Mouse (Mus musculus): ENCODE results near the gene Slamf8. TPM values are rescaled to one million over a fixed set of nuclear protein-coding genes. Genes with fewer than 3 reads are reported as not detected.

Gene Slamf8
- polyA plus RNA-seq, 1 experiment from 2014 or later = not detected

DNA sequence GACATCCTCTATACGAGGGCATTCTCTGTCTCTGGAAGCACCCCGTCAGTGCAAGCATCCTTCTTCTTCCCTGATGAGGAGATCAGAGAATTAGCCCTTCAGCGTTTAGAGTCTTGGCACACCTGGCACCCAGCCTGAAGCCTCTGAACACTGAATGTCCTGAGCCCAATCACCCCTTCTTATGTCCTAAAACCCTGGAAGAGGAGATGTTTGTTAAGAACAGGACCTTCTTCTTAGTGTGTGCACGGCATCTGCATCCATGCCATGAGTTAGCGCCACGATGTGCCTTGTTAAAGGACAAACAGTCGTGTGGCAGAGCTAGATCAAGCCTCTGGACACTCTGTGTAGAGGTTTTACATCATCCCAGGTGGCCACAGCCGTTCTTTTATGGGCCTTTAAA lies 7.9 kb downstream of the Slamf8 start:
- H3K9me3 ChIP-seq (replicated peaks; ENCODE audit: control insufficient read depth, low read length, poor library complexity, severe bottlenecking) = no peaks in the 10 kb centered on the region
- H3K4me3 ChIP-seq (ENCODE audit: low read depth, low read length) = no peak overlapping the region
- H3K9ac ChIP-seq (ENCODE audit: low read depth, low read length) = no peak overlapping the region
- peaks cover 11% of the 10 kb centered on the region for H3K4me1 ChIP-seq (ENCODE audit: control insufficient read depth, insufficient read depth, low read length)
- H3K4me2 ChIP-seq (ENCODE audit: low read length) = no peak overlapping the region
- H3K27ac ChIP-seq (ENCODE audit: low read length) = no peak overlapping the region
- H3K27me3 ChIP-seq (ENCODE audit: control insufficient read depth, insufficient read depth, low read depth, low read length) = no peaks in the 10 kb centered on the region
- 88% methylated on average over 8 of the region's 8 CpGs for WGBS
- no peaks in the 10 kb centered on the region for H3K36me3 ChIP-seq (ENCODE audit: control insufficient read depth, insufficient read depth, low read length)
- no peak for ATAC-seq

GRCm38 (mm10) chr1:172580116-172580515 lies 10.3 kb downstream of the Slamf8 start:
- Histone ChIP-seq H3K4me1 (ENCODE audit: control insufficient read depth, insufficient read depth, low read length) (no peaks in the 10 kb centered on the region), H3K36me3 (ENCODE audit: control insufficient read depth, insufficient read depth, low read length) (no peaks in the 10 kb centered on the region), H3K9me3 (replicated peaks; ENCODE audit: control insufficient read depth, low read length, poor library complexity, severe bottlenecking) (no peaks in the 10 kb centered on the region), H3K4me2 (ENCODE audit: low read length) (no peak overlapping the region), H3K4me3 (ENCODE audit: low read depth, low read length) (no peak overlapping the region), H3K27ac (ENCODE audit: low read length) (no peak overlapping the region), H3K9ac (ENCODE audit: low read depth, low read length) (no peak overlapping the region), H3K27me3 (ENCODE audit: control insufficient read depth, insufficient read depth, low read depth, low read length) (no peaks in the 10 kb centered on the region)
- no peak for ATAC-seq
- WGBS = 84% methylated on average over 6 of the region's 6 CpGs

DNA sequence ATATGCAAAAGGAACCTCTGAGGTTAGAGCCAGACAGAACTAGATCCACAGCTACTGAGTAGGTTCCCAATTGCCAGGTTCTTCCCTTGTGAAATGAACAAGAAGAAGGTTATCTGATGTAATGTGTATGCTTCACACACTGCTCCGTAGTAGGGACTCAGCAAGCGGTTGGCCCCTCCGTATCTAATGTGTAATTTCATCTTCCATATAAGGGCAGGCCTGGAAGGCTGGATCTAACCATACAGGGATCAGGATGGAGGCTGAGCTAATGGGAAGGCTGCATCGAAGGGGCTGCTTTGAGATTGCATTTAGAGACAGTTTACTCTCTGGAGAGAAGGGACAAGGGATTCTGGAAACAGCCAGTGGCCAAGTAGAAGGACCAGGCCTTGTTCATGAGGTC lies 22.6 kb downstream of the Slamf8 start:
- Histone ChIP-seq H3K27me3 (ENCODE audit: control insufficient read depth, insufficient read depth, low read depth, low read length) (no peaks in the 10 kb centered on the region; the same call in 1 of the 2 replicates), H3K27ac (ENCODE audit: low read length) (no peak overlapping the region), H3K36me3 (ENCODE audit: control insufficient read depth, insufficient read depth, low read length) (no peaks in the 10 kb centered on the region), H3K4me3 (ENCODE audit: low read depth, low read length) (no peak overlapping the region), H3K4me2 (ENCODE audit: low read length) (no peak overlapping the region), H3K9me3 (replicated peaks; ENCODE audit: control insufficient read depth, low read length, poor library complexity, severe bottlenecking) (no peaks in the 10 kb centered on the region), H3K9ac (ENCODE audit: low read depth, low read length) (no peak overlapping the region), H3K4me1 (ENCODE audit: control insufficient read depth, insufficient read depth, low read length) (peaks cover 4% of the 10 kb centered on the region)
- no peak for ATAC-seq
- WGBS = 69% methylated on average over 4 of the region's 4 CpGs

DNA sequence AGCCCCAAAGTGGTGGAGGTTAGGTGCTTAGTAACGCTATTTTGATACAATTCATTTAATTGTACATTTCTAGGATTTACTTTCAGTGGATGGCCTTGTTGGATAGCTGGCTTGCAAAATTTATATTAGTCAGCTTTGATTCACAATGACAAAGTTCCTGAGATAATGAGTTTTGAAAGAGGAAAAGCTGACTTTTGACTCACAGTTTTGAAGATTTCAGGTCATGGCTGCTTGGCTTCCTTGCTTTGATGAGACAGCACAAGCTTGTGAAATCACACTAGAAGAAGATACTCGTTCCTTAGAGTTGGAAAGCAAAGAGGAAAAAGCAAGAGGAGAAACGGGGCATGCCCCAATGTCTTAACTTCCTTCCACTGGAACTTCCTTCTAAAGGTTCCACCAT lies 24.2 kb downstream of the Slamf8 start:
- Histone ChIP-seq H3K27ac (ENCODE audit: low read length) (no peak overlapping the region), H3K36me3 (ENCODE audit: control insufficient read depth, insufficient read depth, low read length) (no peaks in the 10 kb centered on the region), H3K4me1 (ENCODE audit: control insufficient read depth, insufficient read depth, low read length) (peaks cover 10% of the 10 kb centered on the region), H3K27me3 (ENCODE audit: control insufficient read depth, insufficient read depth, low read depth, low read length) (no peaks in the 10 kb centered on the region; the same call in 1 of the 2 replicates), H3K4me2 (ENCODE audit: low read length) (no peak overlapping the region), H3K9ac (ENCODE audit: low read depth, low read length) (no peak overlapping the region), H3K9me3 (replicated peaks; ENCODE audit: control insufficient read depth, low read length, poor library complexity, severe bottlenecking) (no peaks in the 10 kb centered on the region), H3K4me3 (ENCODE audit: low read depth, low read length) (no peak overlapping the region)
- 80% methylated on average over 3 of the region's 3 CpGs for WGBS
- no peak for ATAC-seq

DNA sequence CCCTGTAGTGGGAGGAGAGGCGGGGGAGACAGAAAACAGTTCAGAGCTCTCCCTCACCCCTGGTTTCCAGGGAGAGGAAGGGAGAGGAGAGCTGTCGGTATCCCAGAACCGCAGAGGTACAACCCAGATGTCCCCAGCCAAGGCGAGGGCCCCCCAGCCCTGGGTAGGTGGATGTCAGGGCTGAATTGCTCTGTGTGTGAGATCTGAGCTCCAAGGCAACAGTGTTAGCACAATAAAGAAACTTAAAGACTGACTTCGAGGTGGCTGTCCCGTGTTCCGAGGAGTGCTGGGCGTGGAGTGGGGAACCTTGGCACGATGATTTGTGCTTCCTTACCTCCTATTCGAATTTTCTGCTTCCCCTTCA lies 26.9 kb downstream of the Slamf8 start:
- H3K4me1 ChIP-seq (ENCODE audit: control insufficient read depth, insufficient read depth, low read length) = peaks cover 10% of the 10 kb centered on the region
- H3K27ac ChIP-seq (ENCODE audit: low read length) = peak overlapping the region; percentile 62; the same call in 1 of the 2 replicates
- peaks cover 6% of the 10 kb centered on the region; the same call in 1 of the 2 replicates for H3K27me3 ChIP-seq (ENCODE audit: control insufficient read depth, insufficient read depth, low read depth, low read length)
- ATAC-seq = peak; percentile 69; the same call in 1 of the 2 replicates
- peak overlapping the region; percentile 69 for H3K4me3 ChIP-seq (ENCODE audit: low read depth, low read length)
- peak overlapping the region; percentile 84 for H3K9ac ChIP-seq (ENCODE audit: low read depth, low read length)
- peak overlapping the region; percentile 64 for H3K4me2 ChIP-seq (ENCODE audit: low read length)
- no peaks in the 10 kb centered on the region for H3K9me3 ChIP-seq (replicated peaks; ENCODE audit: control insufficient read depth, low read length, poor library complexity, severe bottlenecking)
- H3K36me3 ChIP-seq (ENCODE audit: control insufficient read depth, insufficient read depth, low read length) = no peaks in the 10 kb centered on the region
- 1% methylated on average over 10 of the region's 10 CpGs for WGBS

DNA sequence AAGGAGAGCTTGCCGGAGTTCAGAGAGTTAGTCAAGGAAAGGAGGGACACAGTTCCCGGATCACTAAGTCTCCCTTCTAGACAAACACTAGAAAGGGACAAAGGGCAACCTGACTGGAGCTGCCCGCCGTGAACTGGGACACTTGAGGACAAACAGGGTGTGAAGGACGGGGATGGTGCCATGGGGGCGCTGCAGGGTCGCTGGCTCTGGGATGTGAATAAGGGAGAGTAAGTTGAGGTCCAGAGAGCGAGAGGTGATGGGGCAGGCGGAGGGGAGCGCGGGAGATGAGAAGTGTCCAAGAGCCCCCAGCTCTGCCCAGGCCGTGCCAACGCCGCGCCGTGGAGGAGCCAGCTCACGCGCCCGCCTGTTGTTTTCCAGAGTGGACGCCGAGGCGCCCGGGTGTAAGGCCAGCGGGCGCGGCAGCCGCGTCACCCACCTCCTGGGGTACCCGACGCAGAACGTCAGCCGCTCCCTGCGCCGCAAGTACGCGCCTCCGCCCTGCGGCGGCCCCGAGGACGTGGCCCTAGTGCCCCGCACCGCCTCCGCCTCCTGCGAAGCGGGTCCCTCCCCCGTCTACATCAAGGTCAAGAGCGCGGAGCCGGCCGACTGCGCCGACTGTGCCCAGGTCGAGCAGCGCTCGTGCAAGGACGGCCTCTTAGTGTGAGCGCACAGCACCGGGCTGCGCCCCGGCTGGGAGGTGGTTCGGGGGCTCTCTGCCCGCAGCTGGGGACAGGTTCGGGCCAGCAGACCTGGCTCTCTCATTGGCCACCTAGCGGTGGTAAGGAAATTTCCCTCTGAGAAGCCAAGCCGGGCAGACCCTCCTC lies 27.5 kb downstream of the Slamf8 start:
- peak overlapping the region; percentile 69 for H3K4me3 ChIP-seq (ENCODE audit: low read depth, low read length)
- peaks cover 10% of the 10 kb centered on the region for H3K4me1 ChIP-seq (ENCODE audit: control insufficient read depth, insufficient read depth, low read length)
- peak; percentile 92 for ATAC-seq
- H3K27ac ChIP-seq (ENCODE audit: low read length) = peak overlapping the region; percentile 62
- H3K36me3 ChIP-seq (ENCODE audit: control insufficient read depth, insufficient read depth, low read length) = no peaks in the 10 kb centered on the region
- peak overlapping the region; percentile 64 for H3K4me2 ChIP-seq (ENCODE audit: low read length)
- peaks cover 6% of the 10 kb centered on the region; the same call in 1 of the 2 replicates for H3K27me3 ChIP-seq (ENCODE audit: control insufficient read depth, insufficient read depth, low read depth, low read length)
- WGBS = under 1% methylated on average over 60 of the region's 66 CpGs
- peak overlapping the region; percentile 84 for H3K9ac ChIP-seq (ENCODE audit: low read depth, low read length)
- H3K9me3 ChIP-seq (replicated peaks; ENCODE audit: control insufficient read depth, low read length, poor library complexity, severe bottlenecking) = no peaks in the 10 kb centered on the region

GRCm38 (mm10) chr1:172555638-172556037 lies 34.7 kb downstream of the Slamf8 start, which contains the start of gene Vsig8:
TSS of gene Vsig8 (plus strand) at chr1:172555938.
- H3K9ac ChIP-seq (ENCODE audit: low read depth, low read length) = no peak within 1 kb of the TSS
- no peak within 1 kb of the TSS for H3K27ac ChIP-seq (ENCODE audit: low read length)
- H3K4me2 ChIP-seq (ENCODE audit: low read length) = no peak within 1 kb of the TSS
- no peak within 1 kb of the TSS for H3K4me3 ChIP-seq (ENCODE audit: low read depth, low read length)
- no peaks in the 10 kb centered on the region for H3K36me3 ChIP-seq (ENCODE audit: control insufficient read depth, insufficient read depth, low read length)
- ATAC-seq = no peak
- H3K9me3 ChIP-seq (replicated peaks; ENCODE audit: control insufficient read depth, low read length, poor library complexity, severe bottlenecking) = no peaks in the 10 kb centered on the region
- 82% methylated on average over 11 of the region's 11 CpGs for WGBS
- peaks cover 10% of the 10 kb centered on the region; the same call in 1 of the 2 replicates for H3K4me1 ChIP-seq (ENCODE audit: control insufficient read depth, insufficient read depth, low read length)
- peaks cover 5% of the 10 kb centered on the region; the same call in 1 of the 2 replicates for H3K27me3 ChIP-seq (ENCODE audit: control insufficient read depth, insufficient read depth, low read depth, low read length)

DNA sequence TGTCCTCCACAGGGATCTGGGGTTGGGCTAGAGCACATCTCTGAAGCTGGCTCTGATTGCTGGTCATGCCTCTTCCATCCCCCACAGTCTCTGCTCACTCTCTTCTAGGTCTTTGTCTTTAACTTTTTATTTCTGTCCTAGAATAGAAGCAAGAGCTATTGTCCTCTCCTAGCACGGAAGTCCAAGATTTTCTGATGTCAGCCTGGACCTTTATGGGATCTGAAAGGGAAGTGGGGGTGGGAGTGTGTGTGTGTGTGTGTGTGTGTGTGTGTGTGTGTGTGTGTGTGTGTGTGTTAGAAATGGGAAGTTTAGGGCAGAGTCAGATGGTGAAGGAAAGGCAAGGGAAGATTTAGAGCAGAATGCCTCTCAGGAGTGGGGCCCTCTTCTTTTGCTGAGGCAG lies 37.7 kb downstream of the Slamf8 start:
- H3K9me3 ChIP-seq (replicated peaks; ENCODE audit: control insufficient read depth, low read length, poor library complexity, severe bottlenecking) = no peaks in the 10 kb centered on the region
- H3K4me2 ChIP-seq (ENCODE audit: low read length) = no peak overlapping the region
- no peaks in the 10 kb centered on the region for H3K36me3 ChIP-seq (ENCODE audit: control insufficient read depth, insufficient read depth, low read length)
- no peak for ATAC-seq
- H3K4me1 ChIP-seq (ENCODE audit: control insufficient read depth, insufficient read depth, low read length) = peaks cover 13% of the 10 kb centered on the region
- no peaks in the 10 kb centered on the region for H3K27me3 ChIP-seq (ENCODE audit: control insufficient read depth, insufficient read depth, low read depth, low read length)
- H3K4me3 ChIP-seq (ENCODE audit: low read depth, low read length) = no peak overlapping the region
- H3K27ac ChIP-seq (ENCODE audit: low read length) = no peak overlapping the region
- WGBS = 46% methylated on average over 1 of the region's 1 CpGs
- no peak overlapping the region for H3K9ac ChIP-seq (ENCODE audit: low read depth, low read length)

GRCm38 (mm10) chr1:172551009-172551408 lies 39.4 kb downstream of the Slamf8 start:
- Histone ChIP-seq H3K4me3 (ENCODE audit: low read depth, low read length) (peak overlapping the region; percentile 31; the same call in 1 of the 2 replicates), H3K9ac (ENCODE audit: low read depth, low read length) (peak overlapping the region; percentile 60), H3K9me3 (replicated peaks; ENCODE audit: control insufficient read depth, low read length, poor library complexity, severe bottlenecking) (no peaks in the 10 kb centered on the region), H3K36me3 (ENCODE audit: control insufficient read depth, insufficient read depth, low read length) (no peaks in the 10 kb centered on the region), H3K27ac (ENCODE audit: low read length) (no peak overlapping the region), H3K4me2 (ENCODE audit: low read length) (peak overlapping the region; percentile 61), H3K27me3 (ENCODE audit: control insufficient read depth, insufficient read depth, low read depth, low read length) (no peaks in the 10 kb centered on the region), H3K4me1 (ENCODE audit: control insufficient read depth, insufficient read depth, low read length) (peaks cover 13% of the 10 kb centered on the region)
- WGBS = 28% methylated on average over 7 of the region's 7 CpGs
- ATAC-seq = peak; percentile 32; the same call in 1 of the 2 replicates
